Mouse (Mus musculus): ENCODE data around the gene Kif1a. TPM values are rescaled to one million over a fixed set of nuclear protein-coding genes. Genes with fewer than 3 reads are reported as not detected.
A peak's percentile ranks its signal among the peaks of the same experiment; 100 is the strongest.
"Not testable (repeated sequence)": the region's sequence is repeated elsewhere in the genome, so short reads cannot be mapped to it uniquely, and the experiment has no call there.

Kif1a gene
- polyA plus RNA-seq, 1 experiment: not detected

- Histone ChIP-seq H3K27ac (ENCODE audit: insufficient read depth, low read depth, low read length) (no peak overlapping the region), H3K4me1 (ENCODE audit: control insufficient read depth, insufficient read depth, low read length) (peaks cover 15% of the 10 kb centered on the region), H3K4me3 (ENCODE audit: insufficient read depth, low read length) (no peak overlapping the region)
- TF ChIP-seq POLR2A (IDR thresholded peaks at IDR 0.05; ENCODE audit: borderline replicate concordance, low read depth, low read length): no peak
Observed at GRCm38 (mm10) chr1:92981056-92981845, 120.5 kb downstream of the Kif1a start.

GRCm38 (mm10) chr1:92979073-92979602, 122.6 kb downstream of the Kif1a start:
- H3K27ac ChIP-seq (ENCODE audit: insufficient read depth, low read depth, low read length): no peak overlapping the region
- no peak overlapping the region for H3K4me3 ChIP-seq (ENCODE audit: insufficient read depth, low read length)
- no peak for TF ChIP-seq CTCF (IDR thresholded peaks at IDR 0.05; ENCODE audit: low read depth, low read length)
- TF ChIP-seq POLR2A (IDR thresholded peaks at IDR 0.05; ENCODE audit: borderline replicate concordance, low read depth, low read length): no peak
- H3K4me1 ChIP-seq (ENCODE audit: control insufficient read depth, insufficient read depth, low read length): peaks cover 32% of the 10 kb centered on the region

GRCm38 (mm10) chr1:92978645-92979044, 123.1 kb downstream of the Kif1a start:
- H3K4me1 ChIP-seq (ENCODE audit: control insufficient read depth, insufficient read depth, low read length): peaks cover 37% of the 10 kb centered on the region

GRCm38 (mm10) chr1:92976141-92976566, 125.6 kb downstream of the Kif1a start:
- Histone ChIP-seq H3K4me3 (ENCODE audit: insufficient read depth, low read length) (no peak overlapping the region), H3K27ac (ENCODE audit: insufficient read depth, low read depth, low read length) (no peak overlapping the region), H3K4me1 (ENCODE audit: control insufficient read depth, insufficient read depth, low read length) (peaks cover 57% of the 10 kb centered on the region)
- TF ChIP-seq POLR2A (IDR thresholded peaks at IDR 0.05; ENCODE audit: borderline replicate concordance, low read depth, low read length) (no peak), CTCF (IDR thresholded peaks at IDR 0.05; ENCODE audit: low read depth, low read length) (no peak)

More at GRCm38 (mm10) chr1:92978645-92979044, 123.1 kb downstream of the Kif1a start:
- Histone ChIP-seq H3K27ac (ENCODE audit: insufficient read depth, low read depth, low read length) (no peak overlapping the region), H3K4me3 (ENCODE audit: insufficient read depth, low read length) (no peak overlapping the region)
- TF ChIP-seq CTCF (IDR thresholded peaks at IDR 0.05; ENCODE audit: low read depth, low read length) (no peak), POLR2A (IDR thresholded peaks at IDR 0.05; ENCODE audit: borderline replicate concordance, low read depth, low read length) (no peak)

- Histone ChIP-seq H3K27ac (ENCODE audit: insufficient read depth, low read depth, low read length) (peak overlapping the region; percentile 75), H3K4me3 (ENCODE audit: insufficient read depth, low read length) (no peak overlapping the region), H3K4me1 (ENCODE audit: control insufficient read depth, insufficient read depth, low read length) (peaks cover 51% of the 10 kb centered on the region)
- TF ChIP-seq POLR2A (IDR thresholded peaks at IDR 0.05; ENCODE audit: borderline replicate concordance, low read depth, low read length) (no peak), CTCF (IDR thresholded peaks at IDR 0.05; ENCODE audit: low read depth, low read length) (no peak)
Observed at GRCm38 (mm10) chr1:92972854-92973253, 128.9 kb downstream of the Kif1a start.

- no peak overlapping the region for H3K4me3 ChIP-seq (ENCODE audit: insufficient read depth, low read length)
- peak overlapping the region; percentile 71 for H3K27ac ChIP-seq (ENCODE audit: insufficient read depth, low read depth, low read length)
- TF ChIP-seq POLR2A (IDR thresholded peaks at IDR 0.05; ENCODE audit: borderline replicate concordance, low read depth, low read length) (no peak), CTCF (IDR thresholded peaks at IDR 0.05; ENCODE audit: low read depth, low read length) (no peak)
- H3K4me1 ChIP-seq (ENCODE audit: control insufficient read depth, insufficient read depth, low read length): peaks cover 51% of the 10 kb centered on the region
Observed at GRCm38 (mm10) chr1:92971879-92972795, 129.6 kb downstream of the Kif1a start.

GRCm38 (mm10) chr1:92970791-92971190, 131.0 kb downstream of the Kif1a start:
- not testable (repeated sequence) for H3K27ac ChIP-seq (ENCODE audit: insufficient read depth, low read depth, low read length); H3K4me3 ChIP-seq (ENCODE audit: insufficient read depth, low read length)
- H3K4me1 ChIP-seq (ENCODE audit: control insufficient read depth, insufficient read depth, low read length): peaks cover 43% of the 10 kb centered on the region

Other genes starting within 250 kb of the Kif1a start
- not detected in 2 replicates for gene Ankmy1, start 199.0 kb downstream of the Kif1a start, polyA plus RNA-seq (2012; ENCODE audit: insufficient read depth, insufficient read length, missing spikeins)
- gene Dusp28, start 195.0 kb downstream of the Kif1a start, polyA plus RNA-seq (2012; ENCODE audit: insufficient read depth, insufficient read length, missing spikeins): 5.8 and 6.8 TPM in 2 replicates
- gene Rnpepl1, start 191.2 kb downstream of the Kif1a start, polyA plus RNA-seq (2012; ENCODE audit: insufficient read depth, insufficient read length, missing spikeins): 81.0 and 87.3 TPM in 2 replicates
- 6.8 and 11.9 TPM in 2 replicates for gene Capn10, start 167.6 kb downstream of the Kif1a start, polyA plus RNA-seq (2012; ENCODE audit: insufficient read depth, insufficient read length, missing spikeins)
- 0.62 and 1.4 TPM in 2 replicates for gene Gpr35, start 151.1 kb downstream of the Kif1a start, polyA plus RNA-seq (2012; ENCODE audit: insufficient read depth, insufficient read length, missing spikeins)
- gene Aqp12, start 95.6 kb downstream of the Kif1a start, polyA plus RNA-seq (2012; ENCODE audit: insufficient read depth, insufficient read length, missing spikeins): not detected in 2 replicates
- gene Agxt, start 33.3 kb upstream of the Kif1a start, polyA plus RNA-seq (2012; ENCODE audit: insufficient read depth, insufficient read length, missing spikeins): not detected in 2 replicates
- not detected in 2 replicates for gene 2310007B03Rik, start 59.0 kb upstream of the Kif1a start, polyA plus RNA-seq (2012; ENCODE audit: insufficient read depth, insufficient read length, missing spikeins)
- not detected in 2 replicates for gene Crocc2, start 66.8 kb upstream of the Kif1a start, polyA plus RNA-seq (2012; ENCODE audit: insufficient read depth, insufficient read length, missing spikeins)
- 0.27 and 0.40 TPM in 2 replicates for gene Sned1, start 133.9 kb upstream of the Kif1a start, polyA plus RNA-seq (2012; ENCODE audit: insufficient read depth, insufficient read length, missing spikeins)
- gene Mterf4, start 204.0 kb upstream of the Kif1a start, polyA plus RNA-seq (2012; ENCODE audit: insufficient read depth, insufficient read length, missing spikeins): 14.8 and 20.2 TPM in 2 replicates
- 25.8 and 29.2 TPM in 2 replicates for gene Ppp1r7, start 240.9 kb upstream of the Kif1a start, polyA plus RNA-seq (2012; ENCODE audit: insufficient read depth, insufficient read length, missing spikeins)
- 3.8 and 4.6 TPM in 2 replicates for gene Pask, start 241.5 kb upstream of the Kif1a start, polyA plus RNA-seq (2012; ENCODE audit: insufficient read depth, insufficient read length, missing spikeins)